21 mouse cellular contexts compared by ENCODE assay signal in genomic region chr13:112411216-112411822, GRCm38 (mm10). TPM values are rescaled to one million over a fixed set of nuclear protein-coding genes. Genes with fewer than 3 reads are reported as not detected.
A peak's percentile ranks its signal among the peaks of the same experiment; 100 is the strongest.
DNase-seq lines count a peak whose midpoint lies in the region; ATAC-seq lines count a peak whose summit lies in the region.
"Had no signal": no experiment of that assay in that cellular context is flagged by ENCODE, and none has a peak within 500 bp of the region (broad histone marks: within the 10 kb centered on the region; RNA-seq: fewer than 3 reads in every experiment).

No protein-coding gene starts in this region.

- H3K36me3 ChIP-seq in heart, embryonic 11.5 days (ENCODE audit: control insufficient read depth, insufficient read depth, low read length), result no peaks in the 10 kb centered on the region
- H3K36me3 ChIP-seq in lung, embryonic 16.5 days (ENCODE audit: control insufficient read depth, insufficient read depth, low read length), result no peaks in the 10 kb centered on the region
- H3K36me3 ChIP-seq: heart, embryonic 12.5 days; hindbrain, embryonic 13.5 days; liver, embryonic 12.5 days; midbrain, embryonic 13.5 days; neural tube, embryonic 13.5 days had no signal

- no peak overlapping the region for H3K27ac ChIP-seq in heart, embryonic 11.5 days (ENCODE audit: low read depth, low read length)
- peak overlapping the region; percentile 87 for H3K27ac ChIP-seq in lung, embryonic 16.5 days (ENCODE audit: low read length)
- H3K27ac ChIP-seq: gastrocnemius, adult 2 months; hindbrain, embryonic 13.5 days; layer of hippocampus, adult 2 months; liver, embryonic 12.5 days; midbrain, embryonic 13.5 days; neural tube, embryonic 13.5 days had no signal

- WGBS in heart, embryonic 11.5 days (ENCODE audit: insufficient replicate concordance), result 78% methylated on average over 5 of the region's 5 CpGs
- WGBS in lung, embryonic 16.5 days, result 27% methylated on average over 5 of the region's 5 CpGs

- H3K27me3 ChIP-seq in heart, embryonic 11.5 days (ENCODE audit: control insufficient read depth, insufficient read depth, low read length), result no peaks in the 10 kb centered on the region
- H3K27me3 ChIP-seq in lung, embryonic 16.5 days (ENCODE audit: control insufficient read depth, insufficient read depth, low read depth, low read length), result no peaks in the 10 kb centered on the region
- H3K27me3 ChIP-seq: heart, embryonic 12.5 days; hindbrain, embryonic 13.5 days; liver, embryonic 12.5 days; midbrain, embryonic 13.5 days; neural tube, embryonic 13.5 days had no signal

- peak; percentile 74 for DNase-seq in heart, adult 11 months
- DNase-seq in ZHBTc4 (ENCODE audit: low read depth, low spot score), result peak; percentile 34
- peak; percentile 37 for DNase-seq in mesoderm, embryonic 11.5 days (ENCODE audit: low read depth, low spot score)
- DNase-seq in layer of hippocampus, adult 11-12 months (ENCODE audit: low spot score), result no peak
- no peak for DNase-seq in frontal cortex, postnatal 25 days (ENCODE audit: low spot score in 2 of 2)
- DNase-seq in liver, result no peak
- DNase-seq: adrenal gland, adult 8-10 months; cerebellum, adult 9-10 months; gastrocnemius, adult 2 months; heart, postnatal 14 days; right cerebral cortex, adult 18-20 months had no signal

- ATAC-seq in heart, embryonic 11.5 days (replicated peaks; ENCODE audit: insufficient number of reproducible peaks, low FRiP score, low TSS enrichment), result no peak
- ATAC-seq in lung, embryonic 16.5 days (ENCODE audit: low read depth), result peak; percentile 95
- ATAC-seq: CD4-positive, CD25-positive, alpha-beta regulatory T cell, adult 4 months; intestine, embryonic 16.5 days; liver, embryonic 12.5 days; midbrain, embryonic 13.5 days had no signal

- H3K4me1 ChIP-seq in heart, embryonic 11.5 days (ENCODE audit: control insufficient read depth, insufficient read depth, low read length), result peaks cover under 1% of the 10 kb centered on the region; the same call in 1 of the 2 replicates
- peaks cover 11% of the 10 kb centered on the region for H3K4me1 ChIP-seq in lung, embryonic 16.5 days (replicated peaks; ENCODE audit: control insufficient read depth, insufficient read depth, low read length)
- H3K4me1 ChIP-seq: hindbrain, embryonic 13.5 days; midbrain, embryonic 13.5 days; neural tube, embryonic 13.5 days had no signal

- no peaks in the 10 kb centered on the region for H3K9me3 ChIP-seq in heart, embryonic 11.5 days (replicated peaks; ENCODE audit: control insufficient read depth, low read length)
- no peaks in the 10 kb centered on the region for H3K9me3 ChIP-seq in lung, embryonic 16.5 days (ENCODE audit: control insufficient read depth, low read length)
- H3K9me3 ChIP-seq: heart, embryonic 12.5 days; hindbrain, embryonic 13.5 days; liver, embryonic 12.5 days; midbrain, embryonic 13.5 days; neural tube, embryonic 13.5 days had no signal

- no peak overlapping the region for H3K4me3 ChIP-seq in heart, embryonic 11.5 days (ENCODE audit: low read depth, low read length)
- no peak overlapping the region for H3K4me3 ChIP-seq in lung, embryonic 16.5 days (ENCODE audit: low read length)
- H3K4me3 ChIP-seq: gastrocnemius, adult 2 months; heart, embryonic 12.5 days; hindbrain, embryonic 13.5 days; layer of hippocampus, adult 2 months; liver, embryonic 12.5 days; midbrain, embryonic 13.5 days; neural tube, embryonic 13.5 days had no signal

- H3K9ac ChIP-seq in heart, embryonic 11.5 days (ENCODE audit: low read depth, low read length), result no peak overlapping the region
- no peak overlapping the region for H3K9ac ChIP-seq in lung, embryonic 16.5 days (ENCODE audit: low read length)
- H3K9ac ChIP-seq: heart, embryonic 12.5 days; hindbrain, embryonic 13.5 days; liver, embryonic 12.5 days; midbrain, embryonic 13.5 days; neural tube, embryonic 13.5 days had no signal

- no peak overlapping the region for H3K4me2 ChIP-seq in heart, embryonic 11.5 days
- H3K4me2 ChIP-seq in lung, embryonic 16.5 days (ENCODE audit: low read depth, low read length), result no peak overlapping the region
- H3K4me2 ChIP-seq: heart, embryonic 12.5 days; hindbrain, embryonic 13.5 days; liver, embryonic 12.5 days; midbrain, embryonic 13.5 days; neural tube, embryonic 13.5 days had no signal

RNA-seq across cellular contexts. Expression of gene Il6st, which starts 52.6 kb away (rescaled TPM):
- polyA plus RNA-seq in heart, embryonic 11.5 days (2014; fragmentation: Nextera tagmentation; extraction: Ambion mirVana), result 50.0 and 68.2 TPM in 2 replicates
- polyA plus RNA-seq in lung, embryonic 16.5 days (2015; fragmentation: Nextera tagmentation; extraction: Ambion mirVana), result 38.3 and 47.4 TPM in 2 replicates

Comparison
In these comparisons a context has a peak if more than half of its experiments do, and no peak if none do; other contexts are left out.
1. DNase-seq: peak in heart, adult 11 months (single experiment), ZHBTc4 (single experiment) and mesoderm, embryonic 11.5 days (single experiment); none in layer of hippocampus, adult 11-12 months (single experiment), frontal cortex, postnatal 25 days (0 of 2) and liver (single experiment).